Mouse (Mus musculus) liver, adult 2 months (tissue): Measurements from ENCODE around the gene Pbx2.

Source experiments
- CTCF ChIP-seq: fragments of 200-500 bp; IDR thresholded peaks from 2 replicates; pipeline ENCODE4 v1.5.1; 2011; ENCODE audit warnings: low read depth, low read length, control low read depth
- POLR2A ChIP-seq: fragments of 200-500 bp; IDR thresholded peaks from 2 replicates; pipeline ENCODE4 v1.6.1; 2011; ENCODE audit warnings: low read length, control low read depth; ENCODE audit not compliant: insufficient read depth; ENCODE audit errors: extremely low read depth

DNA sequence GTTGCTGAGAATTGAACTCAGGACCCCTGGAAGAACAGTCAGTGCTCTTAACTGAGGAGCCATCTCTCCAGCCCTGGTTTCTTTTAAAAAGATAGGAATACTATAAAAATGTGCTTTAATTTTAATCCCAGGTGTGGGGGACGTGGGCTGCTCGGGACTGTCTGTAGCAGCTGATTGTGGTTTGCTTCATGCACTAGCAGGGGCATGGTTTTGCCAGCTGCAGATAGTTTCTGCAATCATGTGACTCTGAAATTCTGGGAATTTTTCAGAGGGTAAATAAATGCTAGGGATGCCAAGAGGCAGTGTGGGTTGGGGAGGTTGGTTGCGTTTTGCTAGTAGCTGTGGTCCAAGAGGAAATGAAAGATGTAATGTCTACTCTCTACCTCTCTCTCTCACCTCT is 50.9 kb downstream of the Pbx2 start:
- TF ChIP-seq CTCF (no peak), POLR2A (no peak)
